Mouse (Mus musculus): ENCODE results near the gene Treml4.

Gene Treml4

DNA sequence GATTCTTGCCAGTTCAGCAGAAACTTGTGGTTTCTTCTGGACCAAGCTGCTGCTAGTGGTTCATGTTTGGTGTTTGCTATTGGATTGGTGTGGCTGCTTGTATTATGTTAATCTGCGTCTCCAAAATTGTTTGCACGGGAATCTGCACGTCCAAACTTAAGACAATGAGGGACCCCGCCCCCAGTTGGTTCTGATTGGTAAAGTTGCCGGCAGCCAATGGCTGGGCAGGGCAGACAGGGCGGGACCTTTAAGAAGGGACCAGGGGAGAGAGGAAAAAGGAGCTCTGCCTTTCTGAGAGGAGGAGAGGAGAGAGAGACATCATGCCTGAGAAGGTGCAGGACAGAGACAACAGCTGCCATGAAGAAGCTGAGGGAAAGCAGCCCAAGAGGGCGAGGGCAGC, 11.6 kb downstream of the Treml4 start:
- no peak for DNase-seq

DNA sequence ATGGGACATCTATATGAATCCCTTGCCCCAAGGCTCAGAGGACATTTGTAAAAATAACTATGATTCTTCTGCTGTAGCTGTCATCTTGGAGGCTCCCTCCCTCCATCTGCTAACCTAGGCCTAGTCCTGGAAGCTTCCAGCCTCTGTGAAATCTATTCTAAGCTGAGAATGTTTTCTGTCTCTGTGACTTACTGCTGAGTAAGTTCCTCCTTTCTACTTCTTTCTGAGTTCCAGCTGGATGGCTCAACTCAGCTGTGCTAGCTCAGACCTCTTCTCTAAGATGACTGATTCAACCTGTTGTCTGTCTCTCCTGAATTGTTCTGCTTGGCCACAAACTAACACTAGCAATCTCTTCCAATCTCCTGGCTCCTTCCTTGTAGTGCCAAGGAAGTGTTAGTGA, 14.3 kb downstream of the Treml4 start:
- no peak for DNase-seq

DNA sequence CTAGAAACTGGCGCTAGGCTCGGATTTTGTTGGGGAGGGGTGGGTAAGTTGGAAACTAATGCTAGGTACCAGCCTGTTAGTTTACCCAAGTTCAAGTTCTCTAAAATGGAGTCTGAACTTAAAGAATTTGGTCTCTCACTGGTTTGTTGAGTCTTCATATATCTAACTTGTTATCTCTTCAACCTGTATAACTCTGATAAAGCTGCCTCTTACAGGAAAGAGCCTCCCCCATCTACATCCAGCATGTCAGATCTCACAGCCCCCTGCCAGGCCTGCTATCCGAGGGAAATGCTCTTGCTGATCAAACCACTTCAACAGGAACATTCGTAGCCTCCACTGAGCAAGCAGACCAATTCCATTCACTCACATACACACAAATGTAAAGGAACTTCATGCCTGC, 14.9 kb downstream of the Treml4 start:
- no peak for DNase-seq

DNA sequence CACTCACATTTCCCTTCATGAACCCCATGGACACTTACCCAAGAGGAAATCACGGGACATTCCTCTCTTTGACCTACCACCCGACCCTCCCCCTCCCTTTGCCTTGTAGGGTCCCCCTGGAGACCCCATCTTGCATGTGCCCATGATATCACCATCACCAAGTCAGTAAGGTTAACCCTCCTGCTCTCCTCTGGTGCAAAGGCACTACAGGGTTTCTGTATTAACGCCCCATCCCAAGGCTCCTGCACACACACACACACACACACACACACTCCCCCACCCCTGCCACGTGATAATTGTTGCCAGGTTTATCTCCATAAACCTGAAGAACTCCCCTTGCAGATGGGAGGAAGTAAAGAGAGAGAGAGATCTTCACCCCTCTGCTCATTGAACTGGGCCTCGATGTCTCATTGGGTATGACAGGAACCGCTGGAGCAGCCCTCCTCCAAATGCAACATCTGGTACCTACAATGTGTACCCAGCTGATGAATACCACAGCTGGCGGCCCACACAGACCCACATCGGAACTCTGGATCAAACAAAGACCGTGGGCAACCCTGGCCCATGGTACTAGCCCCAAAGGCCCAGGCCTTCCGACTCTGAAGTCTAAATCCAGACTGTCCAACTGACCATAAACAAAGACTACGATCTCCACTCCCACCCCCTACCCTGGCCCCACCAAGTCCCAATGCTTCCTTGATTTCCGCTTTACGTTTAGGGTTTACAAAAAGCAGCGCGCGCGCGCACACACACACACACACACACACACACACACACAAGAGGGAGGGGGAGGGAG, 17.0 kb downstream of the Treml4 start:
- no peak for DNase-seq

DNA sequence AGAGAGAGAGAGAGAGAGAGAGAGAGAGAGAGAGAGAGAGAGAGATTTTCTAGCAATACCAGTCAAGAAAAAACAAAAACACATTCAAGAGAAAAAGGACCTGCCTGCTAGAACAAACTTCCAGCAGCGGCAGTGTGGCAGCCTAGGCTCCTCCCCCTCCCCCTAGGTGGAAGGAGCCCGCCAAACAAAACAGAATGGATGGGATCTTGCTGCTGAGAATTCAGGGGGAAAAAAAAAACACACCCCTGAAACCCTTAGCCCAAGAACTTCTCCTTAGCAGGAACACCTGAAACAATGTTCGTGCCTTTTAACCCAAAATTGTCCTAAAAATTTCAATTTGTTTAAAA, 17.6 kb downstream of the Treml4 start:
- DNase-seq, result no peak

DNA sequence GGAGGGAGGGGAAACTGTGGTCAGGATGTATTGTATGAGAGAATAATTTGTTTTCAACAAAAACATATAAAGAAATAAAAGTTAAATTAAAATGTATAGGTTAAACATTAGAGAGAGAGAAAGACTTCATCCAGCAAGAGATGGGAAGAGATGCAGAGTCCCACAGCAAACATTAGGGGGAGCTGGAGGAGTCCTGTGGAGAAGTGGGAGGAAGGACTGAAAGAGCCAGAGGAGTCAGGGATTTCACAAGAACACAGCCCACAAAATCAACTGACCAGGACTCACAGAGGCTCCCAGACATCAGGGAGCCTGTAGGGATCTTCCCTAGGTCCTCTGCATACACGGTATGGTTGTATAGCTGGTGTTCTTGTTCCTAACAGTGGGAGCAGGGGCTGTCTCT, 22.7 kb downstream of the Treml4 start:
- no peak for DNase-seq

DNA sequence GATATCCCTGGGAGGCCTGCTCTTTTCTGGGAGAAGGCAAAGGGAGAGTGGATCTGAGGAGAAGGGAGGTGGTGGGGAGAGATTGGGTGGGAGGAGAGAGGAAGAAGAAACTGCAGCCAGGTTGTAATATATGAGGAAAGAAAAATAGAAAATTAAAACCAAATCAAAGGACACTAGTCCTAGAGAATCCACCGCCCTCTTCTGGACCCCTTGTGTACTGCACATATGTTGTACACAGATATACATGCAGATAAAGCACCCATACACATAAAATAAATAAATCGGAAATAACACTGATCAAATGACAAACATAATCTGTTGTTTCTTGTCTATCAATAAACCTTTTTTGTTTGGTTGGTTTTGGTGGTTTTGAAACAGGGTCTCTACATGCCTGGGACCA, 23.2 kb downstream of the Treml4 start:
- DNase-seq, result no peak

DNA sequence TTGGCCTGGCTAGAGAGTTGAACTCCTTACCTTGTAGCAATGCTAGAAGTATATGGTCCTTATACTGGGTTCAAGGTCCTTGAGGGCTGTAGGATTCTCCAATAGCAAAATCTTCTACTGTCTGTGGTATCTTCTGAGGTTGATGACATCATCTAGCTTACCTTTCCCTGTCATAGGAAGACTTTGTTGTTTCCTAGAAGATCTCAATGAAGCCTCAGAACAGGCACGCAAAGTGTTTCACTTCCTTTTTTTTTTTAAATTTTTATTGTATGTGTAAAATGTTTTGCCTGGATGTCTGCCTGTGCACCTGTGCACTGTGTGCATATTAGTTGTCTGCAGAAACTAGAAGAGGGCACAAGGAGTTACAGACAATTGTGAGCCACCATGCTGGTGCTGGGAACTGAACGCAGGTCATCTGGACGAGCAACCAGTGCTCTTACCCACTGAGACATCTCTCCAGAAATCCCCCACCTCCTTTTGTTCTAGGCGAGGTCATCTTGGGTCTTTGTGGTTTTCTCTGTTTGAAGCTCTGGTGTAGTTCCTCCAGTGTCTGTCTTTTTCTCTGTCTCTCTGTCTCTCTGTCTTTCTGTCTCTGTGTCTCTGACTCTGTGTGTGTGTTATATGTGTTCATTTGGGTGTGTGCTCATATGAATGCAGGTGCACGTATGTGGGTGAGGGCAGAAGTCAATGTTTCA, 29.6 kb downstream of the Treml4 start:
- DNase-seq, result no peak

DNA sequence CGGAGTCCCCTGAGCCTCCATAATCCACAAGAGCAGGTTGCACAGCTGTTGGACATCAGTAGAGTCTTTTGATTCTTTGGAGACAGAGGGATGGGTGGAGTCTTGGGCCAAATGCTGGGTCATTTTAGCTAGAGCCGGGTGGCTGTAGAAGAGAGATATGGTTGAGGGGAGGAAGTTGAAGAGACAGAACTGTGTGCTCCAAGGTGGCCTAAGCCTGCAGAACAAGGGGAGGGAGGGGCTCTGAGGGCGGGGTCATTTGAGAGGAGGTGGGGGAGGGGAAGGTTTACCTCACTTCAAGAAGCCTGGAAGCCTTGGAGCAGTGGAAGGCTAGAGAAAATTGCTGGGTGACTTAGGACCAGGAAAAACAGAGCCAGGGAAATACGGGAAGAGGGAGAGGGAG, 35.1 kb downstream of the Treml4 start, which contains the start of gene Treml2:
Gene Treml2 (plus strand): TSS at position 296 of the 400 bp plus-strand sequence.
- DNase-seq, result no peak

DNA sequence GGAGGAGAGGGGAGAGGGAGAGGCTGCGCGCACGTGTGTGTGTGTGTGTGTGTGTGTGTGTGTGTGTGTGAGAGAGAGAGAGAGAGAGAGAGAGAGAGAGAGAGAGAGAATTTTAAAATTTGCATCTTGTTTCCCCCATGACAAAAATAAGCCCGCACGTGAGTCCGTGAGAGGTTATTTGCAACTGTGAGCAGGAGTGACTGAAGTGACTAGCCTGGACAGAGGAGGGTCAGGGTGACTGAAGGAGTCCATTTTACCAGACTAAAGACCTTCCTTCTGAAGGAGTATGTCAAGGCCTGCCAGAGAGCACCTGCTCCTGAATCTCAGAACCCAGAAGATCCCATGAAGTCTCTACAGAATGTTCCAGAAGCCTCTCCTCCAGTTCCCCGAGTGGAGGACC, 35.7 kb downstream of the Treml4 start:
- no peak for DNase-seq

DNA sequence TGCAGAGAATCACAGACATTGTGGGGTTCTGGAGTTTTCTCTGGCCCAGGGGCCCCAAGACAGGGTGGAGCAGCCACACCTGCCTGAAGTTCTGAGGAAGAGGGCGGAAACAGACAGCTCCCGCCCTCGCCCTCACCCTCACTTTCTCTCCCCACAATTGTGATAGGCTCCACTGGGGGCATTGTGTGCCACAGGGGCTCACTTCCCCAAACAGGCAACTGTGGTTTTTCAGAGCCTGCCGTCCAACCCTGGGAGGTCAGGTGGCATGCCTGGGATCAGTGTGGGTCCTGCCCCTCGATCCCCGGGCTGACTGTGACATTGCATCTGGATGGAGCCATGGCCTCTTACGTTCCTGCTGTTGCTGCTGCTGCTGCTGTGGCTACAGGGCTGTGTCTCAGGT, 36.1 kb downstream of the Treml4 start:
- peak; percentile 18 for DNase-seq

DNA sequence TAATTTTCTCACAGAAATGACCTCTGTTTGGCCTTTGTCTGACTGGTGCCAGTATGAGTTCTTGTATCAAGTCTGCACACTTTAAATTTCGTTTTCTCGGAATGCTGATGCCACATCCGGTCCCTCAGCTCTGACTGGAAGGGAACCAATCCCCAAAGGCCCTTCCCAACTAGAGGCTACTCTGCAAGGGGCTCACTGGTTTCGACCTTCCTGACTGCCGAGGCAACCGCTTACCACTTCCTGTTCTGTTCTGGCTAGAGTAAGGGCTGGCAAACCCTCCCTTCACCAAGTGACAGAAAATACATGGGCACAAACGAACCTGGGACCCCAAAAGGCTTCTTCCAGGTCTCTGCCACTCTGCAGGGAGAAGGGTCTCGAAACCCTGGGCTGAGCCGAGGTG, 36.8 kb downstream of the Treml4 start:
- DNase-seq, result peak in 1 of 2 experiments; percentile 16

DNA sequence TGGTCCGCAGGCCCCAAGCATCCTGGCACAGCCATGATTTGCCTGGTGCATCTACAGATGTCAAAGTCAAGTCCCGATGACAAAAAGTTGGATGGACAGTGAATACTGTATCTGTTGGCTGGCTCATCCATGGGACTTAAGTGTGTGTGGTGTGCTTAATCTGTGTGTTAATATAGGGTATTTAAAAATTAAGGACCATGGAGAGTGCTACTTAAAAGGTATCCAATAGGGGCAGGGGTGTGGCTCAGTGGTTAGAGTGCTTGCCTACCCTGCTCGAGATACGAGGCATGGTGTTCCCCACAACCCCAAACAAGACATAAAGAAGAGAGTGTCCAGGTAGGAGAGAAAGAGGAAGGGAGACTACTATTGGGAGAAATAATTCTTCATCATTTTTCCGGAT, 37.7 kb downstream of the Treml4 start:
- DNase-seq, result no peak

DNA sequence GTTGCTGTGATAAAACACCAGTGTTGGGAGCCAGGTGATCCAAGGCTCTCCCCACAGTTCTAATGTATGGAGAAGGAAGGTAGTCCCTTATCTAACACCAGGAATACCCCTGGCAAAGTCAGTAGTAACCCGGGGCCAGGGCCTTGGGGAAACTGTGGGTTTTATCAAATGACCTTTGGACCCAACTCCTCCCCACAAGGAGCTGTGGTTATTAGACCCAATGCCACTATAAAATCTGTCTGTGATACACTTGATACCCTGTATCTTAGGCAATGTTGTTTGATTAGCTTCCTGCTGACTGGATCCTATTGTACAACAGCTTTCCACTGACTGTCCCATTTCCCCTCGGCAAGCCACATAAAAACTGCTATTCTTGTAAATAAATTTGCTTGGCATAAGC, 48.0 kb downstream of the Treml4 start:
- no peak for DNase-seq

DNA sequence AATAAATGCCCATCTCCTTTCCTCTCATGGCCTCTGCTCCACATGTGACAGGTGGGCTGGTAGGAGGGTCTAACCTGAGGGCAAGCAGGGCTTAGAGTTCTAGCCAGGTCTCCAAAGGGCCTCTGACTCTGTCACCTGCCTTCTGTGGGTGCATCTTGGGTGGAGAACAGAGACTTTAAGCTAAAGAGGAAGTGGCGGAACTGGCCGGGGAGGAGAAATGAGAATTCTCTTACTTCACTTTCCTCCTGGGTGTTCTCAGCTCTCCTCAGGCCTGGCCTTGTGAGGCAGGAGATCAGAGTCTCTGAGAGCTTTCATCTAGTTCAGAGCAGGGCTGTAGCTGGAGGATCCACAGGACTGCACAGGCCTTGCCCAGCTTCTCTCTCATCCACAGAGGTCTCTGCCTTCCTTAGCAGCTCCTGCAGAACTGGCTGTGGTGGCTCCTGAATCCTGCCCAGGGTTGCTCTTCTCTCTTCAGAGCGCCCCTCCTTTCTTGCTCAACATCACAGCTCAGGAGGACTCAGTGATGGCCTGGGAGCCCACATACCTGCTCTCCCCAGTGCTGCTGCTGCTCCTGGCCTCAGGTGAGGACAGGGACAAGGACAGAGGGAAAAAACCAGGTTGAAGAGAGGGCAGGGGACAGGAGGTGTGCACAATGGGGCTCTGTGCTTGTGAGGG, 51.9 kb downstream of the Treml4 start, which contains the start of gene B430306N03Rik:
Gene B430306N03Rik (plus strand): TSS at position 237 of the 675 bp plus-strand sequence.
- DNase-seq, result peak; percentile 11 to 28

DNA sequence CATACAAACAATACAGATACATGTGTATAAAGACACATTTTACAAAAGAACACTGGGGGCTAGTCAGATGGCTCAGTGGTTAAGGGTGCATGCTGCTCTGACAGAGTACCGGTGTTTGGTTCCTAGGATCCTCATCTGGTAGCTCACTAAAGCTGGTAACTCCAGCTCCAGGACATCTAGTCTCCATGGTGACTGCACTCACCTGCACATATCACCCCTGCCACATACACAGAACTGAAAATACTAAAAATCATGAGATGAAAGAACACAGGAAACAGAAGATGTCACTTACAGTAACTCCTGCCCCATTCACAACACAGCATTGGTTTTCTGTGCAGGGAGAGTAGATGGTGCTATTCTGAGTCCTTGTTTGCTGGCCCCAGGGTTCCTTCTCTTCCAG, 54.6 kb downstream of the Treml4 start:
- no peak for DNase-seq

DNA sequence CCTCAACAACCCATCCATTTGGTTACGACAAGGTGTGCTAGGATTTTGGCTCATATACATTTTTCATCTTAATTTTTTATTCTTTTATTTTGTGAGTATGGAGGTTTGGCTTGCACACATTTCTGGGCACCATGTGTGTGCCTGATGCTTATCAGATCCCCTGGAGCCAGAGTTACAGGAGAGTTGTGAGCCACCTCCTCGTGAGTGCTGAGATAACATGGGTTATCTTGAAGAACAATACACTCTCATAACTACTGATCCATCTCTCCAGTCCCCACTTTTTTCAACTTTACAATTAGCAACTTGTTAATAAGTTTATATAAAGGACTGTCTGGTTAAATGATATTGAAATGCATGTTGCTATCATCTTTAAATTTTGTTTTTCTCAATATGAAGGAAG, 57.2 kb downstream of the Treml4 start:
- DNase-seq, result no peak

DNA sequence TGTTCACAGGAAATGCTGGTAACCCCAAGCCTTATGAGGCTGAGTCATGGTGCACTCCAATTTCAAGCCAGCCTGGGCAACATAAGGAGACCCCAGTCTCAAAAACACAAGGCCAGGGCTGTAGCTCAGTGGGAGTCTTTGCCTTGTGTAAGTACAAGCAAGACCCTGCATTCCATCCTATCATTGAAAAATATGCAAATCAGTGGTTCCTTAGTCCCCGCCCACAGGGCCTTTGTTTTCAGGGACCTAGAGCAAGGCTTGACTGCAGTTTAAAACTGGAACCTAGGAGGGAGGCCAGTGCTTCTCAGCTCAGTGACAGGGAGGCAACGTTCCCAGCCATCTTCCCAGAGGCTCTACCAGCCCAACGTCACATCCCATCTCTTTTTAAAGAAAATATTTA, 59.1 kb downstream of the Treml4 start:
- DNase-seq, result no peak

DNA sequence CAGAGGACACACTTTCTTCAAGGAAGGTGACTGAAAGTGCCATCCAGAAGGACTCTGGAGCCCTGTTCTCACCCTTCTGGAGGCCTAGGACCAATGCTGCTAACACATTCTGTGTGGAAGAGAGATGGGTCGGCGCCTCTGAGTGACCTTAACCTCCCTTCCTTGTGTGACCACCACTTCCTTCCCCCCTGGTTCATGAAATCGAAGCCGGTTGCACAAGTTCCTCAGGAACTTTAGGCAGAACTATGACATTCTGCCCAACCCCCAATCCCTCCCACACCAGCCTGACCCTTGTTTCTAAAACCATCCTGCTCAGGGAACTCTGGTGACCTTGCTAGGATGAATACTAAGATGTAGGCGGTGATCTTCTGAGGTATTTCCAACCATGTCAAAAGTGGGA, 60.2 kb downstream of the Treml4 start:
- peak; percentile 34 to 60 for DNase-seq
